Mouse (Mus musculus) gastrocnemius, postnatal 36 days (tissue): Measurements from ENCODE around the gene Adarb2. TPM values are rescaled to one million over a fixed set of nuclear protein-coding genes. Genes with fewer than 3 reads are reported as not detected.

ENCODE experiments used
- DNase-seq, 2 experiments: peaks; one replicate each; pipeline ENCODE4 v3.0.0; 2022
- intact Hi-C: fragments of 180-260 bp; cut with DNase I; formaldehyde crosslinking; loops from one replicate; pipeline ENCODE4 v1.15.1; 2025
- long read RNA-seq, 2 experiments: library from polyadenylated mRNA; stranded (forward); transcript quantifications; one replicate each; pipeline ENCODE4 v2.0.0; 2021
- total RNA-seq, 2 experiments: library from RNA; stranded (reverse); gene quantifications; 2 replicates each; pipeline ENCODE4 v1.2.3; 2021

The Adarb2 gene
- total RNA-seq, result not detected
- long read RNA-seq, experiment 1, result 0 reads
- long read RNA-seq, experiment 2, result 0 reads

DNA sequence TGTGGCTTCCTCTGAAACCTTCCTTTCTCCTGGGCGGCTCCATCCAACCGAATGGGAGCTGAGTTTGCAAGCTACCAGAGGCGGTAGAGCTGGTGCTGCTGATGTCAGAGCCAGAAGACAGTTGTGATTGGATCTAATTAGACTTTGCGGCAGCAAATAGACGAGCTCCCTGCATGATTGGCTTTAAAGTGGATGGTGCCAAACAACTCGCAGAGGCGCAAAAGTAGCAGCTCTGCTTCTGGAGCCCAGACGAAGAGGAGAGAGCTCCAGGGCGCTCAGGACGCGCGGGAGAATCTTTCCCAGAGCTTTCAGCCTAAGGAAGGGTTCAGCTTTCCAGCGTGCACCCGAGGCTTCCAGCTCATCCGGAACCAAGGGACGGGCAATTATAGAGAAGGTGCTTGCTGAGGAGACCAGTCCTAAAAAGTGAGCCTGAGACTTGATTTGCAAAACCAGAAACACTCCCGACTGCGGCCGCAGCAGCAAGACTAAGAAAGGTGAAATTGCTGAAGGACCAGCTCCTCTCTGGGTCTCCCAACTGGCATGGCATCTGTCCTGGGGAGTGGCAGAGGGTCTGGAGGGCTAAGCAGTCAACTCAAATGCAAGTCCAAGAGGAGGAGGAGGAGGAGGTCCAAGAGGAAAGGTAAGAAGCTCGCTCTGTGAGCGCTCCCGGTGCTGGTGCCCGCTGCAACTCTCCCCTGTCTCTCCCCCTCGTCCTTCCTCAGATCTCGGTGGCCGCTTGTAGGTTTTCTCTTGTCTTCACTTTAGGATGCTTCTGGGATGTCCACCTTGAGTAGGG, at the start of gene Adarb2:
Gene Adarb2, plus strand, starts transcription at position 186 of the 796 bp plus-strand sequence.
- no peak for DNase-seq
- intact Hi-C loops, result no loop called here

GRCm38 (mm10) chr13:8173800-8174199, 28.9 kb upstream of the Adarb2 start:
- intact Hi-C loops, result no loop called here
- no peak for DNase-seq

GRCm38 (mm10) chr13:8191977-8192376, 10.7 kb upstream of the Adarb2 start:
- DNase-seq, result no peak
- intact Hi-C loops, result no loop called here

DNA sequence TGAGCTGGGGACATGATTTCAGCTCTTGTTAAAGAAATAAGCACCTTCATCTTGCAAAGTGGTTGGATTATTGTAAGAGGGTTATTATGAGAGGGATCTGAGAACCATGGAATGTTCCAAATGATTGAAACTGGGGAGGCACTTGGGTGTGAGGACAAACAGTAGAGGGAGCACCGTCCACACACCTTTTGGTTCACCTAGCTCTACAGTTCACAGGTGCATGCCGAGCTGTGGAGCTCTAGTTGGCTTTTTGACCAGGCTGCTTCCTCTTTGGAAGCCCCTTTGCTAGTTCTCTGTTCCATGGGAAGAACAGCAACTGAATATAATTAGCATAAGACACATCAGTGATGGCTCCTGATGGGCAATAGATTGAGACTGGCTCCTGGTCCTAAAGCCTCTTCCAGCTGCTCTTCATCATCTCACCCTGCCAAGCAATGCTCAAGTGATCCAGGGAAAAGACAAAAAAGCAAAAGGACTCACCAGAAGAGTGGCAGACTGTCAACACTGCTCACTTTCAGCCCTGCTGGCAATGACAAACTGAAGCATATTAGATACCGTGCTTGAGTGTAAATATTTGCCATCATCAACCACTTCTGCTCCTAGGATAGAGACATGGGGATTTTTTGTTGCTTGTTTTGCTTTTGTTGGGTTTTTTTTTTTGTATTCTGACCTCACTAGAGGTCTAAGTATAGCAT, 3.3 kb upstream of the Adarb2 start:
- intact Hi-C loops, result no loop called here
- DNase-seq, result no peak

- DNase-seq, result no peak
- intact Hi-C loops, result no loop called here
Observed at GRCm38 (mm10) chr13:8203477-8203813, 779 bp downstream of the Adarb2 start.

- DNase-seq, result no peak
- intact Hi-C loops, result no loop called here
Observed at GRCm38 (mm10) chr13:8207337-8207736, 4.7 kb downstream of the Adarb2 start.

DNA sequence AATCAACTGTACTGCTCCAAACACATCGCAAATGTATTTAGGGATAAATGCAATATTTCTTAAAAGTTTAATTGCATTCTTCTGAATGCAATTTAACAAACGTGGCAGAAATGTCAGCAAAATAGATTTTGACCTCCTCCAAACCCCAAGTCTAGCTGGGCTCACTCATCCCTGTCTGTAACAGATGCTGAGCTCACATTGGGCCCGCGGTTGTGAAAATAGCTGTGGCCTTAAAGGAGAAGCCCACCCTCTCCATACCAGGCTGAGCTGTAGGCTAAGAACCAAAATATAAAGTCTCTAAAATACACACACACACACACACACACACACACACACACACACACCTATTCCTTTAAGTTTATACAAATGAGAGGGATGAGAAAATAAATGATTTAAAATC, 8.1 kb downstream of the Adarb2 start:
- DNase-seq, result no peak
- intact Hi-C loops, result no loop called here

DNA sequence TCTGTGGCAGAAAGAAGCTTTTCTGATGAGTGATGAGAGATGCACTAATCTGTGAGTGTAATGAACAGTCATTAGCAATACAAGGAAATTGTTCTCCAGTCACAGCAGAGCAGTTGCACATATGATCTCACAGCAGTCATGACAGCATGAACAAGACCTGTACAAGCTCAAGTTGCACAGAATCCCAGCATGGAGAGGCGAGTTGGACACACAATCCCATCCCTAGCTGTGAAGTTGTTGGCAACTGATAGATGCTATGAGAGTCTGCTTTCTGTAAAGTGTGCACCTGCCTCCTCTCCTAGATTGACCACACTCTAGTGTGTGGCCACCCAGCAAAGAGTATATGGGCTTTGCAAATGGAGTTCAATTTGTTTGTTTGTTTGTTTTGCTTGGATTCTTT, 36.2 kb downstream of the Adarb2 start:
- intact Hi-C loops, result no loop called here
- no peak for DNase-seq

DNA sequence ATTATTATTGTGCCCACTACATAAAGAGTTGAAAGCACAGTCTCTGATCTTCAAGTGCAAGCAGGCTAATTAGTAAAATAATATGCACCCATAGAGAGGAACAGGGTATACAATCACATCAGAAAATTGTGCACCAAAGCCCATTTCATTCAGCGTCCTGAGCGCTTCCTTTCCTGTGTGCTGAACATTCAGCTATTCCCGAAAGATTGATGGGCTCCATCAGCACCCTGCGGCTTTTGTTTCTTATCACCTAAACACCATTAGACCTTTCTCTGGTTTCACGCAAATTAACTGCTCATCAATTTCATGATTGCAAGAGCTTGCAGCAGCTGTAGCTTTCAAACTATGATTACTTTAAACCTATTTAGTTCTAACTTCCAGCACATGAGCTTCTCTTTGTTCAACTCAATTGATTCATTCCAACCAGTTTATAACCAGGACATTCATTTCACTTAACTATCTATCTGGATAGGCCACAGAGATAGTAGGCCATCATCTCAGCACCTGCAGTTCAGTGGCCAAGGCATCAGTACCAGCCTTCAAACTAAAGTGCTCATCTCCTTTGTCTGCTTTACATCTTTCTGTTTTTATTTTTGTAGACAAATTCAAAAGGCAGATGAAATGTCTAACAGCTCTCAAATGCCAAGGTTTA, 45.5 kb downstream of the Adarb2 start:
- DNase-seq, result no peak
- intact Hi-C loops, result no loop called here

- DNase-seq, result no peak
- intact Hi-C loops, result no loop called here
Observed at GRCm38 (mm10) chr13:8272158-8272945, 69.7 kb downstream of the Adarb2 start.

DNA sequence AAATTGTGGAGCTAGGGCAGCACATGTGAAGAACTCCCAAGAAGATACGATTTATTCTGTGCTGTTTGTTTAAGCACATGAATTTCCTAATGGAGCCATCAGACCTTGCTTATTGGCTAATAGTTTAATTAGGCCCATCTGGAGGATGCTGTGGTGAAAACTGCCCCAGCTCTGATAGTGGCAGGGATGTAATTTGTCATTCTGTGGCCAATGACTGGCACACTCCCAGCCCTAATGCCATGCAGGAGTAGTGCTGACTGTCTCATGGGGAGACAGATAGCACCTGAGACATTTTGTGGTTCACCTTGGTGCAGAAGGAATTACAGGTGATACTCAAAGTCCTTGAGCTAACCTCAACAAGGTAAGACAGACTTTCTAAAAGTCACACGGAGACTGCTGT, 80.5 kb downstream of the Adarb2 start:
- DNase-seq, result no peak
- intact Hi-C loops, result no loop called here

DNA sequence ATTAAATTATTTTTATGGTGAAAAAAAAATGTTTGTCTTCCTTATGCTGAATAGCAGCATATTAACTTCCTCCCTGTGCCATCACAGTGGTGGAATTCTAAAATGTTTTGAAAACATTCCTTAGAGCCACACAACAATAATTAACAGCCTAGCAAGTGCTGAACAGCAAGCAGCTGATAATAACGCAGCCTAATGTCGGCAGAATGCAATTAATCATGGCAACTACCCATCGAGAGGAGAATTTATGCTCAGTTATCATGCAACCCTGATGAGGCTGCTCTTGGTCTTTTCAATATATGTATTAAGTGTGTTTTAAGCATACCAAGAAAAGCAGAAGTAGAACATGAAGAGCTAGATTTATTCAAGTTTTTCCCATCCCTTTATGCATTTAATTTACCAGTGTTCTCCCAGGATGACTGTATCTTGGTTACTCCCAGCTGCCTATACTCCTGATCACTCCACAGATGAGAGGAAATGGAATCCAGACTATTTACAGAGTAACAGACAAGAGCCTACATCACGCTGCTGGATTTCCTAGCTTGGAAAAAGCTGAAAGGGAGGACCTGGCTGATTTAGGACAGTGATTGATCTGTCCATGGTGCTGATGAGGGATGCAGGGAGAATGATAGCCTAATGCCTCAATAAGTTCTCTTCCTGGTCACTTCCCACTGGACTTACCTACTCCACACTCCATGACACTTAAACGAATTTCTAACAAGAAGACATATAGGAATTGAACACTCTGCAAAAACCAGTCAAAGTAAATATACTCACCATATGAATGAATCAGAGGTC, 113.9 kb downstream of the Adarb2 start:
- intact Hi-C loops, result no loop called here
- no peak for DNase-seq

DNA sequence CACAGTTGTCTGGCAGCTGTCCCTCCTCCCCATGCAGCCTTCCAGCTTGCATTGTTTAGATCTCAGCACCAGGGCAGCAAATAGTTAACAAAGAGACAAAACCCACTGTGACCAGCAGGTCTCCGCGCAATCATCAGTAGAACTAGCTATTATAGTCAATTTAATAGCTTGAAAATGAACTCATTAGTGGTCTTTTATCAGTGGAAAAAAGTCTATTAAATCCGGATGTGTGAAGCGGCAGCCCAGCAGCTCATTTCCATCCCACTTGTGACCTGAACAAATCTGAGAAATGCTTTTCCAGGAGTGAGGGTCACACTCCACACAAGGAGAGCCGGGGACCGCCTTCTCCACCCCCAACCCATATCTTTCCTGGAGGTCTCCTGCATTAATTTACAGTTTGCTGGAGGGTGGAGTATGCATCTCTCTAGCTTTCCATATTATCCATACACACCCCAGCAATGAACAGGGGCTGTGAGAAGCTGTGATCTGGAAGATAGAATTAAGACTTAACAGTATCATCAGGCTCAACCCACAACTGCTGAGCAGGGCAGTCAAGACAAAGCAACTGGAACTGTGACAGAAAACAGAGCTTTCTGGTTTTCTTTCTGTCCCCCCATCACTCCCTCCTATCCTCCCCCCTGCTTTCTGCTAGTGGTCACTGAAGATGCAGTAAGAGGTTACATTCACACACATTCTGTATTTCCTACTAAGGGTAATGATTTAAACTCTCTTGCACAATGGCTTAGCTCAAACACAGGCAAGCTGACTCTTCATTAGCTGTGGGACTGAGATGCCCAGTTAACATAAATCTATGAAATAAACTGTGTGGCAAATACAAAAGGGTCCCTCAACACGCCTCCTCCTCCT, 131.2 kb downstream of the Adarb2 start:
- intact Hi-C loops, result no loop called here
- no peak for DNase-seq

- no peak for DNase-seq
- intact Hi-C loops, result no loop called here
Observed at GRCm38 (mm10) chr13:8334580-8334979, 131.9 kb downstream of the Adarb2 start.

DNA sequence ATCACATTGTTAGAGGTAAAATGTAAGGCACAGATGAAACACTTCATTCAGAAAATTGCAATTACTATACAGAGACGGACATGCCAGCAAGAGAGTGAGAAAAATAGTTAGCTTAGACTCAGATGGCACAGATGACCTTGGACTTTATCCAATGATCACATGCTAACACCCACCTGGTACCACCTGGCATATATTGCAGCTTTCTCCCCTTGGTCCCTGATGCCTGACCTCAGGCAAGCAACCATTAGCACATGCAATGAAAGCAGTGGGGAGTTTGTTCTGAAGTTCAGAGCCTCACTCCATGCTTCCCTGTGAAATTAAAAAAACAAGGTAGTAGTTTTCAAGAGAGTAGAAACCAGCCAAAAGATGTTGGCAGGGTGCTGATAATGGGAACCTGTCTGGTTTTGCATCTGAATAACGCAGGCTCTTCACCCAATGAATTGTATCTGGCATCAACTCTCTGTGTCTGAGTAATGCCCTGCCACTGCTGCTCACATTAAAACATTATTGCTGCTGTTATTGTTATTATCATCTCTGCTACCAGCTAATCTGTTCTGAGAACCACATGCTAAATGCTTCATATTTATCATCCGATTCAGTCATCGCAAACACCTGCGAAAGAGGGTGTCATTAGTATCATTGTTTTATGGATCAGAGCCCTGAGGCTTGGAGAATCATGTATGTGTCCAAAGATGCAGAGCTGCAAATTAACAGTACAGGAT, 138.6 kb downstream of the Adarb2 start:
- intact Hi-C loops, result no loop called here
- no peak for DNase-seq

GRCm38 (mm10) chr13:8347147-8347546, 144.5 kb downstream of the Adarb2 start:
- DNase-seq, result no peak
- intact Hi-C loops, result no loop called here

DNA sequence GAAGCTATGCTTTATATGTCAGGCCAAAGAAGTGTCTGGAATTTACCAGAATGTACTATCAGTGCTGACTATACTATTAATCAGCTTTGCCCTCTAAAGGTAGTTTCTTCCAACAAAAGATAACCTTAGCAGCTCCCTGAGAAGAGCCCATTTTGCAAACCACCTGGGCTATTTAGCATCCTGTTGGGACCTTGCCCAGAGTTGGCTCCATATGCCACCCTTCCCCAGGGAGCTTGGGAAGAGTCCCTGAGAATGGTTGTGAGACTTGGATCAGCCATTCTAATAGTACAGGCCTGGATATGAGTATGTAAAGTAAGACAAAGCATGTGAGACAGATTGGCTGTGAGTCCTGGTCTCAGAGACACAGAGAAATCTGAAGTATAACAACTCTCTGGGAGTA, 149.7 kb downstream of the Adarb2 start:
- intact Hi-C loops, result no loop called here
- DNase-seq, result no peak

DNA sequence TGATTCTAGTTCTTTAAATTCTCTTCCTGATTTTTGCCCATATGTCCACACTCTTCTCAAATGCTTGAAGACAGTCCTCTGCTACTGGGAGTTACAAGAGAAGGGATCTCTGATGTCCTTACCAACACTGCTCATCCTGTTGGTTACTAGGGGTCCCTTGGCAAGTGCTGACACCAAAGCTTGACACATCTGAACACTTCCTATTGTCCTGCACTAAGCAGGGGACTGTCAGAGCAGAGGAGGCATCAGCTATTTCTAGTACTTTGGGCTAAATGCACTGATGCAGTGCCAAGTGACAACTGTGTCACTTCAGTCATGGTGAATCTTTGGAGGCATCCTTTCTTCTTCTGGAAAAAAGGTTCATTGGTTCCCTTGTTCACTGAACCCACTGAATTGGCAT, 150.3 kb downstream of the Adarb2 start:
- DNase-seq, result no peak
- intact Hi-C loops, result no loop called here

DNA sequence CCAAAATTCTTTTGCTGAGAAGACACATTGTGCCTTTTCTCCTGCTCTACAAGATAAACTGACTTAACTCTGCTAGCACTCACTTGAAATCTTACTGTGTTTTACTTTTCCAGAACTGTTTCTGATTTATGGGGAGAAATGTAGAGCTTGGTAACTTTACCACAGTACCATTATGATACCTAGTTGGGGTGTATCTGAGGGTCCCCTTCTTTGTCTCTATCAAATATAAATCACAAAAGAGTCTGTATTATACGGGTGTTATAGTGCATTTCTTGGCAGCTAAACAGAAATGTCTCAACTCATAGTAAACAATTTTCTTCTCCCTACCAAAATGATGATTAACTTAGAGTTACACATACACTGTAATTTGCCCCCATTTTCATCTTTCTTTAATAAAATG, 162.9 kb downstream of the Adarb2 start:
- intact Hi-C loops, result no loop called here
- DNase-seq, result no peak
